Mouse (Mus musculus) heart, adult 8-10 months (tissue): ENCODE results near the gene Agxt2. TPM values are rescaled to one million over a fixed set of nuclear protein-coding genes. Genes with fewer than 3 reads are reported as not detected.

Experiments used
- DNase-seq: peaks from one replicate; pipeline ENCODE4 v3.0.0; 2022; ENCODE audit warnings: low spot score
- total RNA-seq, 4 experiments: library from RNA; stranded (reverse); gene quantifications; 2 replicates each; pipeline ENCODE4 v1.2.4; 2022

Agxt2 gene
- total RNA-seq, result not detected

DNA sequence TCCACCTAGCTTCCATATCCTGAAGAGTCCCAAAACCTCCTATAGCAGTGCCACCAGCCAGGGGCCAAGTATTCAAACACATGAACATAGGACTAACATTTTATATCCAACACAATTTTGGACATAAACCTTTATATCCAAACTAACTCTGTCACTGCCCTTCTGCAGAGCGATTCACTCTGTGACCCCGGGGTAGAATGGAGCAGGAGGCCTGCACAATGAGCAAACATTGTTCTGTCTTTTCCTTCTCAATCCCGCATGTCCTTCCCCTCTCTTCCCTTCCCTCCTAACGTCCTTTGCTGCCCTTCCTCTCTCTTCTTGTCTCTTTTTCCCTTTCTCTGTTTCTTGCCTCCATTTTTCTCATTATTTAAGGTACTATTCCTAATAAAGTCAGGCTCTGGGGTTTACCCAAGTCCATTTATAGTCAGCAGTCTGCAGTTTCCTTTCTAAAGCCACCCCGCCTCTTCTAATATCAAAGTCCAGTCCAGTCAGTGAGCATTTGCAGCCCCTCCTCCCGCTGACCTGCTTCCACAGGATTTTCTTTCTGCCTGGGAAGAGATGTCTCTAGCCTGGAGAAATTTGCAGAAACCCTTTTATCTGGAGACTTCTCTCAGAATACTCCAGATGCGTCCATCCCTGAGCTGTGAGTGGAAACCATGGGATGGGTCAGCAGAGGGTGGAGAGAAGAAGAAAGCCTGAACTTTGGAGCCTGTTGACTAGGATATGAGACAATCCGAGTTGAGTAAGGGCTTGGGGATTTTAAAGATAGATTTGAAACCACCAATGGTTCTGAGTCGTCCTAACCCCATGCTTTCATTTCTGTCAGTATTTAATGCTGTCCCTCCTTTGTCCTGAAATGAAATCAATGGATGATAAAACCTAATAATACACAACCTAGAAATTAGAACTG is at the start of gene Agxt2:
Gene Agxt2, plus strand, starts transcription at position 494 of the 910 bp plus-strand sequence.
- DNase-seq, result no peak

GRCm38 (mm10) chr15:10311826-10312225 is 46.5 kb upstream of the Agxt2 start:
- DNase-seq, result no peak

DNA sequence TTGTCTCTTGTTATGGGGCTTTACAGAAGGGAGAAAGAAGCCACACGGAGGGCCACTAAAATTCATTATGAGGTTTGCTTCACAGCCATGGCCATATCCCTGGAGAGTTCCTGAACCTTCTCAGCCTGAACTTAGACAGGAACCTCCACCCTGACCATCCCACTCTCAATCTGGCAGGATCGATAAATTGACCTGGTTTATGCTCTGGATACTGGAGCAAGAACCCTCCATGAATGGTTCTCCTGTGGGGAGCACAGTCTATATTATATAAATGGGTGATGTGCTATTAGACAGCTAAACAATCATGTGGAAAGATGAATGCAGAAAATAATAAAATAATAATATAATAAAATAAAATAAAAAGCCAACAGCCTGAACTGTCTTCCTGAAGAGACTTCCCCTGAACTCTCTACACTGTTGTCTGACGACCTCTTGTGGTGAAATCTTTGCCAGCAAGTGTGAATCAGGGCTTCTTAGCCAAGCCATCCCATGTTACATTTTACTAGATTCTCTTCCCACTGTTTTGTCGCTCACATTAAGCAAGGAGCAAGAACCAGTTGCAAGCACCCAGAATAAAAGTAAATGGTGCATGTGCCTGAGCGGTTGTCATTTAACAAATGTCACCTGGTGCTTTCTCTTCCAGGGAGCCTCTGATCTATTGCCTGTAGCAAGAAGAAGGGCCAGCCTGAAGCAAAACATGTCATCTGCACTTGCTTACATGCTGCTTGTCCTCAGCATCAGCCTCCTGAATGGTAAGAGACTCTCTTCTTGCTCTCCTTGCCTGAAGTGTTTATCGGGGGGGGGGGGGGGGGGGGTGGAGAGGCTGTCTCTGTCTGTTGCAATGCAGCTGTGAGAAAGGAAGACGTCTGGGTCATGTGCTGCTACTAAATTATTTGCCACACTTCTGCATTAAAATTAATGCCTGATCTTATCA is 44.5 kb upstream of the Agxt2 start:
- DNase-seq, result peak; percentile 41

DNA sequence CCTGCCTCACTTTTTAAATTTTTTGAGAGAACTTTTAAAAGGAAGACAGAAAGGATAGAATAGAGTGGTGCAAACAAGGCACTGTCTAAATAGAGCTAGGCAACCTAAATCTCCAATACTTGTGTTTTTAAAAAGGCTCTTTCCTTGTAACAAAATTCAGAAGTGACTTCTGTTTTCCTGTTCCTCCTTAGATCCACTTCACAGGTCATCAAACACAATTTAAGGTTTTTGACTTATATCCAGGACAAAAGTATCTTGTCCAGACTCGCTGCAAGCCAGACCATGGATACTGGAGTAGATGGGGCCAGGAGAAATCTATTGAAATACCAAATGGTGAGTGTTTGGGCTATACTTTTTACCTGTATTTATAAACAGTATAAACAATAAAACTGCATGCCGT is 33.3 kb upstream of the Agxt2 start, which contains the start of gene Gm21973:
Gene Gm21973, plus strand, starts transcription at position 301 of the 400 bp plus-strand sequence.
- no peak for DNase-seq

DNA sequence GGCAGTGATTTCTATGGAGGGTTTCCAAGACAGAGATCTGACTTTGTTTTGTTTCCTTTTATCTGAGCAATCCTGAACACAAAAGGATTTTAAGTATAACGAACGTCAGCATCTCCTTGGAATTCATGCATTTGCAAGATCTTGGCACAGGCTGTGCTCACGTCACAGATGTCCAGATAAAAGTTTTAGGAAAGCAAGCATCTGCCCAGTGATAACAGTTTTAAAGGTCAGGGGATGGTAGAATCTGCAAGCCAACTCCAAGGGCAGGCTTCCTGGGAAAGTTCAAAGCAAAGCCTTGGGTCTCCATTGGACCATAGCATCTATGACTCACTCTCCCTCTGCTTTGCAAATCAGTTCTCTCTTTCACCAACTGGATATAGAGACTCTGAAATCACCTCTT is 27.7 kb upstream of the Agxt2 start:
- no peak for DNase-seq

DNA sequence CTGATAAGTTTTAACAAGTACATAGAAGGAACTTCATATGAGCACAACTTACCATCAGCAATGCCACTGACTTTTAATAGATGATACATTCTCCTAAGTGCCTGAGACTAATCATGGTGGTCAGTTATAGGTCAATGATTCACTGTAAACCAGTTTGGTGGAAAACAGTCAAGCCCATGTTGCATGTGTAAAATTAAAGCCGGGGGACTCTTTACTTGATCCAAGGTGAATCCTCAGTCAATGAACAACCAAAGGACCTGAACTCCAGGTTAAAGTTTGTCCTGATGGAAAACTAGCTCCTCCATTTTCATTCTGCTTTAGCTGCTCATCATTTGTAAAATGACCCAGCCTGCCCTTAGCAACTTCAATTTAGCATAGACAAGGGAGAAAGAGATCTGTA is 25.8 kb upstream of the Agxt2 start:
- DNase-seq, result no peak

DNA sequence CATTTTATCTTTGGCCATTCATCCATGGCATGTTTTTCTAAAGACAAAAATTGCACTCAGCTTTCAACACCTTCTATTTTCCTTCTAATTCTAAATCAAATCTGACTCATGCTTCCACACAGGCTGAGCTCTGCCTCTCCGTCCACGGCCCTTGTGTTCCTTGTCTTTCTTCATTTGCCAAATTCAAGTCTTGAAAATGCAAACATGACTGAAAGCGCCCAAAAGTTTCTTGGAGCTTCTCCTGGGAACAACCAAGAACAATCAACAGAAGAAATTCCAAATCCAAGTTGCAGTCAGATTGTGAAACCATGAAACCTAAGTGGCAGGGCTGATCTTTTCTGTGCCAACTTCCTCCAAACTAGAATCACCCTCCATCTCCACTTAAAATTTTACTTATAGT is 19.7 kb upstream of the Agxt2 start:
- DNase-seq, result no peak

- DNase-seq, result no peak
These were observed 11.3 kb upstream of the Agxt2 start for GRCm38 (mm10) chr15:10347044-10347443.

GRCm38 (mm10) chr15:10366331-10366730 is 8.0 kb downstream of the Agxt2 start:
- DNase-seq, result no peak

DNA sequence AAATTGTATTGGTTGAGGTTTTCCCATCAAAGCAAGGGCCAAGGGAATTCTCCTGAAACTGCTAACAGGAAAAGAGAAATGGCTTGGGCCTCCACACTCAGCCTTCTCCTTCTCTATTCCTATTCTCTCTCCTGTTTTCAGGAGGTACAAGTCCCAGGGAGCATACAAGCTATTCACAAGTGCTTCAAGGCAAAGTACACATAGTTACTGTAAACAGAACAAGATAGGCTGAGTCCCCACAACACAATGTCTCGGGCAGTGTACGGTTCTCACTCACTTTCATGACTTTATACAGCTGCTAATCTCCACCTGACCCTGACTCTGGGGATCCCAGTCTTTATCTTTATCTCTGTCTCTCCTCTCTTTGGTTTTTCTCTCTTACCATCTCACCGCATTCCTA is 17.1 kb downstream of the Agxt2 start:
- no peak for DNase-seq

GRCm38 (mm10) chr15:10378338-10378959 is 20.1 kb downstream of the Agxt2 start:
- no peak for DNase-seq

GRCm38 (mm10) chr15:10379757-10380458 is 21.6 kb downstream of the Agxt2 start:
- no peak for DNase-seq

DNA sequence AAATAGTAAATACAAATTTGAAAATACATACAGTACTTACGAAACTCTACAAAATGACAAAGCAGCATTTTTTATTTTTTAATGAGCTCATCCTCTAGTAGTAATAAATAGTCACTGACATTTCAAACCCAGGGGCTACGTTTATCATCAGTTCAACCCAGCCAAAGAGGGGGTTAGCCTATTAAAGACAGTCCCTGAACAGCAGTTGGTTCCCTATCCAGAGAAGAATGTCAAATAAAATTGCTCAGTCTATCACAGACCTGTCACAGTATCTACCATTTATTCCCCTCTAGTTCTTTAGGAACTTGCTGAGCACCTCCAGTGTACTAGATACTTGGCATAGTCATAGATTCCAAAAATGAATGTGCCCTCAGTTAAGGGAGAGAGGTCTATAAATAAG is 28.9 kb downstream of the Agxt2 start:
- DNase-seq, result no peak

- no peak for DNase-seq
These were observed 41.5 kb downstream of the Agxt2 start for GRCm38 (mm10) chr15:10399795-10400194.

GRCm38 (mm10) chr15:10400415-10400814 is 42.1 kb downstream of the Agxt2 start:
- no peak for DNase-seq

DNA sequence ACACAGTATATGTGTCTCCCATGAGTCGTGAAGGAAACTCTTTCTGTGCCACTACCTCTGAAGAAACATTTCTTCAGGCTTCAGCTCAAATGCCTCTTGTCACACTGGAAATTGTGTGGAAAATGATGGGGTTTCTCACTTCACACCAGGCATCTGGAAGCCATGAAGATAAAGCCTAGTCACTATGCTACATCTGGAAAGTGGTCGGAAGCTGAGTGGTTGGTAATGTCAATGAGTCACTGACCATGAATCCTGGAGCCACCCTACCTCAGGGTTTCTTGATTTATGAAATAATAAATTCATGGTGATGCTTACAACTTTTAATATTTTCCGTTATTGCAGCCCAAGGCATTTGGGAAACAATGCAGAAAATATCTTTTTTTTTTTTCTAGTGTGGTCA is 51.5 kb downstream of the Agxt2 start:
- DNase-seq, result no peak

GRCm38 (mm10) chr15:10410881-10411280 is 52.5 kb downstream of the Agxt2 start:
- no peak for DNase-seq

- DNase-seq, result no peak
These were observed 55.3 kb downstream of the Agxt2 start for GRCm38 (mm10) chr15:10413656-10414055.

- no peak for DNase-seq
These were observed 62.9 kb downstream of the Agxt2 start for GRCm38 (mm10) chr15:10421138-10421784.

DNA sequence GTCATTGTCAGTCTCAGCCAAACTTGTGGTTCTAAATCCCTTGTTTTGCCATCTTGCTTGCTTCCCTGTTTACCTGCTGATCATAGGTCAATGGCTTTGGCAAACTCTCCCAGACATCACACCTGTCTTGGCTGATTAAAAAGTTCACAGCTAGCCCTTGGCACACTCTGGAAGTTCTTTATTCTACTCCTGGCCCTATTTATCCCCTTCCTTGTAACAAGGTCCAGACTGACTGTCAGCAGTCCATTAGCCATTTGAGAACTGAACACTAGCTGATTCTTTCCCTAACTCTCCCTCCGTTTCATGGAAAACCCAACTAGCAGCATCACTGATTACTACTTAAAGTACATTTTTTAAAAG is 63.4 kb downstream of the Agxt2 start:
- DNase-seq, result no peak

GRCm38 (mm10) chr15:10426124-10426523 is 67.8 kb downstream of the Agxt2 start:
- DNase-seq, result no peak
